Mouse (Mus musculus): ENCODE measurements at regions not wholly inside any gene's neighbourhood (a gene's known extent, or its start where the extent isn't known, plus 50 kb on each side); places are given as distances from the start of the nearest gene placed in this dataset.
A peak's percentile ranks its signal among the peaks of the same experiment; 100 is the strongest.

DNA sequence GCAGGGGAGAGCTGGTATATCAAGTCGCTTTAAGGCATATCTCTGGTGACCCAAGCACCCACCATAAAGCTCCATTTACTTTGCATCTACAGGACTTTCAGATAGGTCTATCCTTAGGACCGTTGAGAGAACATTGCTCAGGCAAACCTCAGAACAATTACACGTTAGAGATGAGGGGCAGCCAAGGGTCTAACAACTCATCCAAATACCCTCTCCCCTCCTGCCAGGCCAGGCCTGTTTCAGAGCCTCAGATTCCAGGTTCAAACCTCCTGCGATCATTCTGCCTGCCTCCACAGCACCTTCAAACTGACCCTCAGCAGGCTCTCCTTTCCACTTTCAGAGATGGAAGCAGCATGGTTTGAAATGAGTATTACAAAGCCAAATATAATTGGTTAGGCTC, 331.0 kb upstream of the Zfp637 start:
- no peak for DNase-seq

- no peak for DNase-seq
Observed at GRCm38 (mm10) chr6:117514831-117515230, 326.1 kb upstream of the Zfp637 start.

DNA sequence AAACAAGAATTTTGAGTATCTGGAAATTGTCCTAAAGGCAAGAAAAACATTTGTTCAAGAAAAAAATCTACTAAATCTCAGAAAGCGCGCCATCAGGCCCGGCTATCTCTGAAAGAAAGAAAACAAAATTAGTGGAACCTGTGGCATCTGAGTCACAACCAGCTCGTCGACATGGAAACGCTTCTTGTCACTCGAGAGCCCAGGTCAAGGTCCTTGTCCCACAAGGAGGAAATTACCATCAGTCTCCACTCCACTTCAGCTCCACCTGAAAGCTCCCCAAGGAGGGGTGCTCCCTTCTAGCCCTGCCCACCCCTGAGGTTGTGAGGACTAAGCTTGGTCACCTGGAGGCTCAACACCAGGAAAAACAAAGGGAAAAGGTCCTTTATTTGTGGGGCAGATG, 324.1 kb upstream of the Zfp637 start:
- DNase-seq: no peak

GRCm38 (mm10) chr6:117518939-117519338, 322.0 kb upstream of the Zfp637 start:
- DNase-seq: no peak

DNA sequence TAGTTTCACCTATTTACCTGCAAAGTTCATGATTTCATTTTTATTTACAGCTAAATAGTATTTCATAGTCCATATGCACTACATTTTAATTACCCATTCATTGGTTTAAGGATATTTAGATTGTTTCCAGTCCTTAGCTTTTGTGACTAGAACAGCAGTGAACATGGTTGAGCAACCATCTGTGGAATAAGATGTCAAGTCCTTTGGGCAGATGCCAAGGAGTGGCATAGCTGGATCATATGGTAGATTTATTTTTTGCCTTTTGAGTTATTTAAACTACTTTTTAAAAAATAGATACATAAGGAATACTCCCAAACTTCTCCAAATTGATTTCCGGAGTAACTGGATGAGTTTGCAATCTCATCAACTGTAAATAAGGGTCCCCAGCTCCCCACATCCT, 321.5 kb upstream of the Zfp637 start:
- DNase-seq: no peak

DNA sequence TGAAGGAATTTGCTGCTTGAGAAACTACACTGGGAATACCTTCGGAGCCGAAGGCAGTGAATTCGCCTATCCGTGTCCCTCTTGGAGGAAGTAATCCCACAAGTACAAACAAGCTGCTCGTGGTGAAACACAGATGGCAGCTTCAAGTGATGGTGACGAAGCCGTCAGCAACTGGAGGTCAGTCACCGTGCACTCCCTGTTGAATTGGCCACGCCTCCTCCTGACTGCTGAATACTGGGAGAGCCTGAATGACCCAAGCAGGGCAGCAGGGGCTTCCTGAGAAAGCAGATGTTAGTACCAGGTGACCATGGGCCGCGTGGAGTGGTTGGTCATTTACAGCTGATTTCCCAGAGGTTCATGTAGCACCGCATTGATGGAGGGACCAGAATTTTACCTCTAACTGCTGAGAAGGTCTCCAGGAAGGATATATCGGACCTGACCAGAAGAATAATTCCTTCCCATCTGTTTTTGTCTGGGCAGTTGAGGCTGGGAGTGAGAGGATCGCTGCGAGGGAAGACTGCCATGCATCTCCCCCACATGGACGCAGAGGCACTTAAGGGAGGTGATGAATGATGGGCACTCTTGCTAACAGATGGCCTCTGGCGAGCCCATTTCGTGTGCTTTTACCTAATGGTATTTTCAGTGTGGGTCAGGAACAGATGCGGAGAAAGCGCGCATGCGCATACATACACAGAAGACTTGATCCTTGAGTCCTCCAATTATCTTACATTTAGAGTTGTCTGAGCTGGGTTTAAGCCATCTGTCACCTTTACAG, 314.6 kb upstream of the Zfp637 start:
- DNase-seq: no peak

- no peak for DNase-seq
Observed at GRCm38 (mm10) chr6:117527526-117527925, 313.5 kb upstream of the Zfp637 start.

DNA sequence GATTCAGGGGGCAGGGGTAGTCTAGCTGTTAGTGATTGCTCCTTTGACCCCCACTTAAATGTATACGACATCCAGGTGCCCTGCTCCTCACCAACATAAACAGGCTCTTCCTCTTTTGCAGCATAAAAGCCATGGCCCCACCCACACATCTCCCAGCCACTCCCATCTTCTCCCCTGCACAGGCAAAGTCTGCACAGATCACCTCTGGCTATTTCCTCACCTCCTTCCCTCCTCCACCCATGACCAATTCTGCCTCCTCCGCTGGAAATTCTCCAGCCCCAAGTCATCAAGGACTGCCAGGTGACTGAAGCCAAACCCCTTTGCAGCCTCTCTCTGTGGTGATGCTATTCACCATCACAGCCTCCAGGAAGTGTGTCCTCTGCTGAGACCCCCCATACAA, 306.8 kb upstream of the Zfp637 start:
- DNase-seq: no peak

GRCm38 (mm10) chr6:117534991-117535390, 306.0 kb upstream of the Zfp637 start:
- DNase-seq: no peak

DNA sequence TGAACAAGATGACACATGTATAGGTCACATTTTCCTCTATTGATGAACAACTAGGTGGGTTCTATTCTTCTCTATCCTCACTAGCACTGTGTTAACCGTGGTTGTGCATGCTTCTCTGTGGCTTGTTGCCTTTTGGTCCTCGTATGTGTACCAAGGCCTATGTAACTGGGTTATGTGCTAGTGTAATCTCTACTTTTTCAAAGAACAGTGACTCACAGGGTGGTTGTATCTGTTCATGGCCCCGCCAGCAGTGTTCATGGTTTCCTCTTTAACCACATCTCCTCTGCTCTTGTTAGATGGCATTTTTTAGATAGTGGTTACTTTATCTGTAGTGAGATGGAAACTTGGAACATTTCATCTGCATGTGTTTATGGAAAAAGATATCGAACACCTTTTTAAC, 304.9 kb upstream of the Zfp637 start:
- DNase-seq: no peak

DNA sequence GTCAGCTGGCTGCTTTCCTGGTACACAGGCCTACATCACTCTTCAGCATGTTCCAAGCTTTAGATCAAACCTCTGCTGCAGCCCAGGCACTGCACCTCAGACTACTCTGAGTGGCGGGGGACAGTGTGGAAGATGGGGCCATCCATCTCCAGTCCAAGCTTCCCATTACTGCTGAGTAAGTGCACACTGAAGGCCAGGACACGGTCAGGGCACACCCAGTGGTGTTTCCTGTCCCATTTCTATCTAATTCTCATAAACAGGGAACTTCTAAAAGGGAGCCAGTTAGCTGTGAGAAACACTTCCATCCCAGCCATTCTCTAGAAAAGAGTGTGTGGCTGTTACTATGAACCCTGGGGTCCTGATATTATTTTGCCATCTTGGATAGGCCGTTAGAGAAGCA, 298.5 kb upstream of the Zfp637 start:
- DNase-seq: no peak

DNA sequence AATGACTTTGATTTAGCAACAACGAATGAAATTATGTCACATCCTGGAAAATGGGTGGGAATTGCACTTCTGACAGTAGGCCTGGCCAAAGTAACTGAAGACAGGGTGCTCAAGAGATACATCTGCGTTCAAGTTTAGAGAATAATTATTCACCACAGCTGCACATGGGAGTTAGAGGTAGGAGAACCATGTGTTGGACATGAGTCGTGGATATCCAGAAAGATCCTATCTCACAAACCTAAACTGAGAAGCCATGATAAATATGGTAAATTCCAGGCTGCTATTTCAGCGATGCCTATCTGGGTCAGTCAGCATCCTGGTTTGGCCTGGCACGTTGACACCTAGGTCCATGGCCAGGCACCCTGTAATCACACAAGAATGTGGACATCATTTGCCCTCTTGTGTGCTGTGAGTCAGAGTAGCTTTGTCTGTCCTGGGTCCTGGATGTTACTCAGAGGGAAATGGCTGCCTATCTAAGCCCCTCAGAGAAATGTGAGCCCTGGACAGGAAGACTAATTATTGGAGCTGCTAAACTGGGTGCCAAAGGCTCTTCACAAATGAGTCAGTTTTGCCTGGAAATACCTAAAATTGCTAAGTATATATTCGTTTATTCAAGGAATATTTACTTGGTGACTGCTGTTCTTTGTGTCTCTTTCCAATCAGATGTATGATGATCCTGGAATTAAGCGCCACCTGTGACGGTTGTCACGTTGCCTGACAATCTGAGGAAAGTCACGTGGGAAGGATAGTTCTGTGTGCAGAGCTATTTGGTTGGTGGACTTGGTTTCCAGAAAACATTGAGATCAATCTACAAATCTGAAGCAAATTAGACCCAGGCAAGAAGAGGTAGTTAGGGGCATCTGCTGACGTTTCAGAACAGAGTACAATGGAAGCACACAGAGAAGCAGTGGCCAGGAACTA, 296.4 kb upstream of the Zfp637 start:
- DNase-seq: no peak

- DNase-seq: peak; percentile 40
Observed at GRCm38 (mm10) chr6:117550930-117551329, 290.1 kb upstream of the Zfp637 start.

GRCm38 (mm10) chr6:117552006-117552667, 288.8 kb upstream of the Zfp637 start:
- peak; percentile 58 for DNase-seq

DNA sequence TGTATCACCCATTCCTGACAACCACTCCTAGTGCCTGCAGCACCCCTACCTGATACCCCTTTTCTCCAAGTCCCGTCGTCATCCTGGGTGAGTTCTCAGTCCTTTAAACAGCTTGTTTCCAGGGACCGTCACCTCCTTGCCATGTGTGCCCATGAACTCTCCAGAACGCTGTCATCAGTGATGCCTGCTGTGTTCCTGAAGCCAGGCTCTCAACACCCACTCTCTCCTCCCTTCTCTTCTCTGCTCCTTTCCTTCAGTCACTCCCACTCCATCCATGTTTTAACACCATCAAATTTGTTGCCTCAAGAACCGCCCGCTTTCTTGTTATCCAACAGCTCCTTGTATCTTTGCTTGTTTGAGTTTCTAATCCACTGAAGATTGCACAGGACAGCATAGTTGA, 277.8 kb upstream of the Zfp637 start:
- no peak for DNase-seq

DNA sequence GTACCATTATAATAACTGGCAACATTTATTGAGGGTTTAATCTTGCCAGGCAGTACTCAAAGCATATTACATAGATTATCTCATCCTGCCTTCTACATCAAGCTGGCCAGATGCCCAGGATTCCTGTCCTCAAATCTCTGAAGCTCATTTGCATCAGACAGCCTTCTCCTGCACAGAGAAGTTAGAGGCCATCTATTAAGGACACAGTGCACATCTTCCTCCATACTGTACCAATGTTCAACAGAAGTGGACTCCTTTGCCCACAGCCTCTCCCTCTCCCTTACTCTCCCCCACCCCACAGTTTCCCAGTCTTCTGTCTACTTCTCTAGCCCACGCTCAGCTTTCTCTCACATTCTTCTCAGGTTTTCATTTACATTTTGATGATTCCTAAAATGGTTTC, 277.3 kb upstream of the Zfp637 start:
- no peak for DNase-seq

- DNase-seq: no peak
Observed at GRCm38 (mm10) chr6:117566786-117567185, 274.2 kb upstream of the Zfp637 start.

DNA sequence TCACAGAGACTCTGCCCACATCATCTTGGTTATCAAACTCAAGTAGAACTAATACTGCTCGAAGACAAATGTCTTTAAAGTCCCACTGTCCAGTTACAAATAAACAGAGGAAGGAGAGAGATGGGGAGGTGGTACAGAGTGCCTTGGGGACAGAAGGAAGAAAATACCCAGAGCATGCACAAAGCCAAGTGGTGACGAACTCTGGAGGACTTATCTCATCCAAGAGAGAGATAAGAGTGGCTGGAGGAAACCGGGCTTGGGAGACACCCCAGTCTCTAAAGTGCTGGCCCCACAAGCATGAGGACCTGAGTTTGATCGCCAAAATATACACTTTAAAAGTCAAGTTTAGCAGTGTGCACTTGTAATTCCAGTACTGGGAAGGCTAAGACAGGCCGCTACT, 273.3 kb upstream of the Zfp637 start:
- DNase-seq: no peak

- no peak for DNase-seq
Observed at GRCm38 (mm10) chr6:117569576-117570326, 271.2 kb upstream of the Zfp637 start.

DNA sequence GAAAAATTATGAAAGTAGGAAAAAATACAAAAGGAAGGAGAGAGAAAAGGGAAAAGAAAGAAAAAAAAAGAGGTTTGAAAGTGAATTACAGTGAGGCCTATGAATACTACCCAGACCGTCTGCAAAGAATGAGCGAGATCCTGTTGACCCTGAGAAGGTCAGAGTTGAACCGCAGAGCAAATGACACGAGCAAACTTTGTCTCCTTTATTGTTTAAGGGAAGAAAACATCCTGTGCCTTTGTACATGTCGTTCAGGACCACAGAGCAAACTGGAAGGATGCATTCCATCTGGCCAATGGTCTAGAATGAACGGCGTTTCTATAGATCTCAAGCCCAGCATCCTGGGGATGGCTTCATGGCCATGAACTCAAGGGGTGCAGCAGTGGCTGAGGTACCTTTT, 270.6 kb upstream of the Zfp637 start:
- DNase-seq: no peak

GRCm38 (mm10) chr6:117570791-117571190, 270.2 kb upstream of the Zfp637 start:
- DNase-seq: no peak

- DNase-seq: no peak
Observed at GRCm38 (mm10) chr6:117572006-117572405, 269.0 kb upstream of the Zfp637 start.

DNA sequence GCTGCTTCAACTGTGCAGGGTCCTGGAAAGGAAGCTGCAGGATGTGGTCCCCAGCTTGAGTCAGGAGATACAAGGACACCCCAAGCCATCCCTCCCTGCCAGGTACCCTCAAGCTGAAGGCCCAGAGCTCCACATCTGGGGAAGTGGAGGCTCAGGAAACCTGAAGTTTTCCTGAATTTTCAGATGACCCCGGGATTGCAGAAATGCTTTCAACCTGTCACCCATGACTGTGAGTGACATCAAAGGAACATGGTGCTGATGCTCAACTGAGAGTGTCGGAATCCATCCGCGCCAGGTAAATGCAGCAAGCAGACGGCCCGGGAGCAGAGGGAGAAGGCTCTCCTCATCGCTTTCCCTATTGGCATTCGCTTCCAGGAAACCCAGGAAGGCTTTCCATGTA, 267.6 kb upstream of the Zfp637 start:
- DNase-seq: no peak
